Mouse (Mus musculus) lung, postnatal 25 days (tissue): ENCODE results near the gene Tex19.2.

Experiments
- DNase-seq: peaks from one replicate; pipeline ENCODE4 v3.0.0; 2022; ENCODE audit warnings: low spot score

The Tex19.2 gene

DNA sequence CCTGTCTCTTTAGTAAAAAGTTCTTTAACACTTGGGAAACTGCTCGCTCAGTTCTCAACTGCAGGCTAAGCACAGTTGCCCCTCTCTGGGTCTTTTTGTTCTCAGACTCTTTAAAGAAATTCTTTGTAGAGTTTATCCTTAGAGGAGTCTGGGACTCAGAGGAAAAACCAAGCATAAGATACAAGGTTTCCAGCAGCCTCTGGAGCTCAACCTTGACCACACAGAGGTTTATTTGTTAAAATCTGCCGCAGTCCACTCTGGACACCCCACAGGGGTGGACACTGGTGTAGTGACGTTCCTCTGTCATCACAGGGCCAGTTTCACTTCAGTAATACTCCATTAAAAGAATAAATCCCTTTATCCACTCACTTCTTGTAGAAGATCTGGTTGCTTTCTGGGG is at the start of gene Tex19.2:
Gene Tex19.2 (minus strand): TSS at position 101 of the 400 bp plus-strand sequence.
- DNase-seq: no peak

- DNase-seq: no peak
These were observed 45.3 kb upstream of the Tex19.2 start for GRCm38 (mm10) chr11:121163751-121164150.

GRCm38 (mm10) chr11:121160636-121161346 is 42.3 kb upstream of the Tex19.2 start:
- DNase-seq: no peak

DNA sequence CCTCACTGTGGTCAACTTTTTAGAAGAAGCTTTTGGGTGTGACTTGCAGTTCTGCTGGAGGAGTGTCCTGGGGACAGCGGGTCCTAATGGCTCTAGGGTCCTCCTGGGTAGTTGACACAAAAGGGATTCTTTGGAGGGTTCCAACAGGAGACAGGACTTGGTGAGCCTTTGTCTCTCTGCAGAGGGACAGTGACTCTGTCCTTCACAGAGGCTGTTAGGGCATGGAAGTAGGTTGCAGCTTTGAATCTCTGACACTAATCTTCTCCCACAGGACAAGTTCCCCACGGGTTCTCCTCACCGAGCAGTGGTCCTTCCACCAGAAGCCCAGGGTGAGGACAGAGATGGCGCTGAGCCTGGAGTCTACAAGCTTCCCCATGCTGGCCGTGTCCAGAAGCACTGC is 41.5 kb upstream of the Tex19.2 start, which contains the start of gene Uts2r:
Gene Uts2r (plus strand): TSS at position 301 of the 400 bp plus-strand sequence.
- DNase-seq: no peak

DNA sequence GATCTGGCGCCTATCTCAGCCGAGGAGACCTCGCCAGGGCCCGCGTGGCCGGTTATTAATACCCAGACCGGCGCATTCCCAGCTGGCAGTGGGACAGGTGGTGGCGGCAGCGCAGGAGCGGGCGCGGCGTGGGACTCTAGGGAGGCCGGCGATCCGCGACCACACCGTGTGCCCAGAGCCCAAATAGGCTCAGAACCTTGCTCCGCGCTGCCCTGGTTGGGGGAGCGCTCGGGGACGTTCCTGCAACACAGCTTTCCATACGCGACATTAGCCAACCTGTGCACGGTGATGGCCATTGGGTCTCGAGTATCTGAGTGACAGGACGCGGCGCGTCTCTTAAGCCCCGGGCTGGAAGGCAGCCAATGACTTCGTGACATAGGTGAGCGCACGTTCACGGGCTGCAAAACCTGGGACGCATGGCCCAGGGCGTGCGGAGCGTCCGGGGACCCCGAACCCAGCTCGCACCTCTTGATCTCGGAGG is 38.0 kb upstream of the Tex19.2 start:
- DNase-seq: no peak

DNA sequence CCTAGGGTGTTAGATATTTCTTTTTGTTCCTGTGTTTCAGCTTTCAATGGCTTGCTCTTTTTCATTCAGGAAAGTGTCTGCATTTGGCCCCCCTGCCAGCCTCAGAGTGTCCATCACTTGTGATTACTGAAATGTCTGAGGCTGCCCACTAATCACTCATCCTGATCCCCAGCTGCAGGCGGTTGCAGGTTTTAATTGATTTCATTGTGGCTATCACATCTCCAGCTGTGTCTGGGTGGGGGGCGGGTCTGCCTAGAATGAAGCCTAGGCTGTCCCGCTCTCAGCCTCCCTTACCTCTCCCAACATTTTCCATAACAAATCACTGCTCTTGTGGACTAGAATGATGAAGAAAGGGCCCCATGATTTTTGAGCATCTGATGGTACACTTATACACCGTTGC is 35.7 kb upstream of the Tex19.2 start:
- DNase-seq: no peak

GRCm38 (mm10) chr11:121148193-121148592 is 29.7 kb upstream of the Tex19.2 start:
- DNase-seq: no peak

- DNase-seq: no peak
These were observed 27.4 kb upstream of the Tex19.2 start, which contains the start of gene Tex19.1 for GRCm38 (mm10) chr11:121145865-121146264. Tex19.1 (plus strand) TSS chr11:121146143.

DNA sequence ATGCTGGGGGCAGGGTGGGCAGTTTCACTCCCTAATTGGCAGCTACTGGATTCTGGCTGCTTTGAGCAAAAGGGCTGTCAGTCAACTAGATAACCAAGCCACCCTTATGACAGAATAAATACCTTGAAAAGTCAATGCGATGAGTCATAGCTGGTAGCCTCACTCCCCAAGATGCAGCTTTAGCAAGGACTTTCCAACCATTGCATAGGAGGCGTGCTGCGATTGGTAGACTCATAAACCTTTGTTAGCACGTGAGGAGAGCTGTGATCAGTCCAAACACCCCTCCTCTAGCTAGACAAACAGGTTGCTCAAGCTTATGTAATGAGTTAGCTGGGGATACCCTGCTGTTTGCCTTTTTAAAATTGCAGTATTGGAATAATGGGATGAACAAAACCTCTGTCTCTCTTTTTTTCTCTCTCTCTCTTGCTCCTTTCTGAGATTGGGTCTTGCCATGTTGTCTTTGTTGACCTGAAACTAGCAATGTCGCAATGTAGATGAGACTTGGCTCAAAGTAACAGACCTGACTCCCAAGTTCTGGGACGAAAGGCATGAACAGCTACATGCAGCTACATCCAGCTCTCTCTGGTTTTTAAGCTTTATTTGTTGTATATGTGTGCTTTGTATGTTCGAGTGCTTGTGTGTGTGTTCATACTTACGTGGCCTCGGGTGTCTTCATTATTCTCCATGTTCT is 25.0 kb upstream of the Tex19.2 start:
- peak; percentile 13 for DNase-seq

DNA sequence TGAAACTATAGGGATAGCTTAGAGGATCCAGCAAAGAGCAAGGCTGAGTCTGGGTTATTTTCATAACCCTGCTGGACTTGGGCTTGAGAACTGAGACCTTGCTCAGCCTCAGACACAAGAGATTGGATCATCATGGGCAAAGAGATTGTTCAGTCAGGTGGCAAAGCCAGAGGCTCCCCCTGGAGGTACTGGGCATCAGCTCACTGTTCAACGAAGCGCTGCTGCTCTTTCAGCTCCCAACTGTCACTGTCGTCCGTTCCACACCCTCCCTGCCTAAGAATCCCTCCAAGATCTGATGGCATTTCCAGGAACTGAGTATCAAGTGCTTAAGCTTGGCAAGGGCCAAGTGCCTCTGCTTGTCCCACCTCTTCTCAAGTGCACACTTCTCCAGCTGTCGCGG is 20.3 kb upstream of the Tex19.2 start:
- DNase-seq: no peak

- DNase-seq: no peak
These were observed 19.2 kb upstream of the Tex19.2 start for GRCm38 (mm10) chr11:121137682-121138081.

GRCm38 (mm10) chr11:121134600-121134999 is 16.1 kb upstream of the Tex19.2 start:
- DNase-seq: no peak

- no peak for DNase-seq
These were observed 11.1 kb upstream of the Tex19.2 start for GRCm38 (mm10) chr11:121129616-121130015.

DNA sequence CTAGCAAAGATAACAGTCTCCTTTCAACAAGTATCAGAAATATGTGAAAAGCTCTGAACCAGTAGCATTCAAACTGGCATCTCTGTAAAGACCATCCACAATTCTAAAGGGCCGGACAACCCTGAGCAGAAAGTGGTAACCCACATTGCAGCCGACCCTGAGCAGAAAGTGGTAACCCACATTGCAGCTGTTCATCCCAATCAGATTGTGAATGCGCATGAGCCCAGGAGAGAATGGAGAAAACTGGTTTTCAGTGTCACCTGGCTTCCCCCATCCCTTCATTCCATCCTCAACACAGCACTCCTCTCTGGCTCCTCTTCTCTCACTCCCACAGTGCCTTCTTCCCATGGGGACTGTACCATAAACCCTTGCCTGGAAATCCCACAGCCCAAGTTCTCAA is 9.0 kb upstream of the Tex19.2 start:
- DNase-seq: no peak

- DNase-seq: no peak
These were observed 7.9 kb upstream of the Tex19.2 start for GRCm38 (mm10) chr11:121126395-121126794.

GRCm38 (mm10) chr11:121125522-121126172 is 7.2 kb upstream of the Tex19.2 start:
- no peak for DNase-seq

GRCm38 (mm10) chr11:121123438-121123837 is 5.0 kb upstream of the Tex19.2 start:
- DNase-seq: no peak

DNA sequence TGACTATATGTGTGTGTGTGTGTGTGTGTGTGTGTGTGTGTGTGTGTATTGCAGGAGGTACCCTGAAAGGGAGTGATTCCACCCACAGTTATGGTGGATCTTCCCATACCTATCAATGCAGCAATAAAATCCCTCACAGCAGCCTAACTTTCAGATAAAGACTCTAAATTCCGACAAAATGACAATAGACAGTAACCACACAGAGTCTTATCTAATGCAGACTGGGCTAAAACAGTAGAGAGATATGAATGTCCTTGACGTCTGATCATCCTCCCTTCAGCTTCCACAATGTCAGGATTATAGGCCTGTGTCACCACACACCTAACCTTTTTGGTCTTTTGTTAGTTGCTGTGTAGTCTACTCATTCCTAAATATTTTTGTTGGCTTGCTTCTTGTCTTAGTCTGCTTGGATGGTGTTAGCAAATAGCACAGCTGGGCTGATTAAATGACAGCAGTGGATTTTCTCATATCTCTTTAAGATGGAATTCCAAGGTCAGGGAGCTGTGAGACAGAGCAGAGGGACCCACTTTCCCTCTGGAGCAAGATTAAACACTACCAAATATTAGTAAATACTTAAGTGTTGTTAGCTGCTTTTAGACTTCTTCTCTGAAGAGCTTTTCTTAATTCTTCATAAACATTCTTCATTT is 3.7 kb upstream of the Tex19.2 start:
- DNase-seq: peak; percentile 13

DNA sequence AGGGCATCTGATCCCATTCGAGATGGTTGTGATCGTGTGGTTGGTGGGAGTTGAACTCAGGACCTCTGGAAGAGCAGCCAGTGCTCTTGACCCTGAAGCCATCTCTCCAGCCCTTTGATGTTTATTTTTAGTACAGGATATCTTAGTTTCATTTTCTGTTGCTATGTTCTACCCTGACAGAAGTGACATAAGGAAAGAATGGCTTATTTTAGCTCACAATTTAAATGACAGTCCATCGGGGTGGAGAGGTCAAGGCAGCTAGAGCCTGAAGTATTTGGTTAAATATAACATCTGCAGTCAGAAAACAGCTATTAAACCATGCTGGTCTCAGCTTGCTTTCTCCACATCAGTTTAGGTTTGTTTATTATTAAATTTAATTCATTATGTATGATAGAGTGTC is 2.7 kb upstream of the Tex19.2 start:
- DNase-seq: no peak

DNA sequence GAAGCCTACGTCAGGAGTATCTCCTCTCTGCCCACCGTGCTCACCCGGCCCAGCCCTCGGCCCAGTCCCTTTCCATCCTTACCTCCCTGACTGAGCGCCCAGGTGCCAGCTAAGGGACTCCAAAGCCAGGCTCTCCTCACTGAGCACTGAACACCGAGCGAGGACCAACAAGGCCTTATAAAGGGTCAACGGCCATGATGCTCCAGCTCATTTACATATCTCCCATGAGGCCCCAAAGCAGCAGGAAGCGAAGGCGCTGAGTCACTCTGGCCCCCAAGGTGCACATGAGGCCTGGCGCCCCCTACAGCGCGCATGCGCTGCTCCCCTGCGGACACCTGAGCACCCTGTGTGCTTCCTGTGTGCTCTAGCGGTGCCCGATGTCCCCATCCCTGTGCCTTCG is 371 bp downstream of the Tex19.2 start:
- DNase-seq: no peak

GRCm38 (mm10) chr11:121112091-121112775 is 6.2 kb downstream of the Tex19.2 start:
- no peak for DNase-seq

- no peak for DNase-seq
These were observed 6.9 kb downstream of the Tex19.2 start for GRCm38 (mm10) chr11:121111601-121112000.
